Mouse (Mus musculus): Measurements from ENCODE around the gene Rnasel.

DNA sequence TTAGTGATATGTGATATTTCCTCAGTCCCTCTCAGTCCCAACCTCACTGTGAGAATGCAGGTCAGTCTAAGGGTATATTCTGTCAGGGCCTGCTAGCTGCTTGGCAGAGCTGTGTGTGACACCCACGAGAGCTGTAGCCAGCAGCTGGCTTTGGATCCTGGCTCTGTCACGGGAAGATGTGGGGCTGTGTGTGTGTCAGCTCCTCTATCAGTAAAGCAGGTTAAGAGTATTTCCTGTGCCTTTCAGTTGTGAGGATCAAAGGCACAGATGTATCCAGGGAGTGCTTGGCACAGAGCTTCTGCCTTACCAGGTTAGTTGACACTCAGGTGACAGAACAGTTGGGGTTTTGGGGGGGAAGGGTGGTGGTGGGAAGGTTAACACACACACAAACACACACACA lies 19.4 kb upstream of the Rnasel start:
- TF ChIP-seq CTCF (IDR thresholded peaks at IDR 0.05; ENCODE audit: low read depth): no peak
- TF ChIP-seq EP300 (IDR thresholded peaks at IDR 0.05; ENCODE audit: low read depth): no peak

All from liver, postnatal 0 days (tissue).